Mouse (Mus musculus): ENCODE measurements at regions not wholly inside any gene's neighbourhood (a gene's known extent, or its start where the extent isn't known, plus 50 kb on each side); places are given as distances from the start of the nearest gene placed in this dataset.

GRCm38 (mm10) chr2:22165443-22165842 is 61.9 kb upstream of the Myo3a start:
- H3K4me3 ChIP-seq (replicated peaks) = no peak overlapping the region
- TF ChIP-seq GATA1 (IDR thresholded peaks at IDR 0.05; ENCODE audit: low read length) = no peak
- TF ChIP-seq TAL1 (IDR thresholded peaks at IDR 0.05; ENCODE audit: low read length) = no peak
- H3K36me3 ChIP-seq (ENCODE audit: control insufficient read depth) = no peaks in the 10 kb centered on the region
- no peaks in the 10 kb centered on the region for H3K9me3 ChIP-seq (ENCODE audit: control insufficient read depth, low read length)
- H3K27me3 ChIP-seq (ENCODE audit: control insufficient read depth) = no peaks in the 10 kb centered on the region
- H3K4me1 ChIP-seq (ENCODE audit: control insufficient read depth) = no peaks in the 10 kb centered on the region

GRCm38 (mm10) chr2:22165919-22166318 is 61.4 kb upstream of the Myo3a start:
- Histone ChIP-seq H3K4me3 (replicated peaks) (no peak overlapping the region), H3K4me1 (ENCODE audit: control insufficient read depth) (no peaks in the 10 kb centered on the region), H3K27me3 (ENCODE audit: control insufficient read depth) (no peaks in the 10 kb centered on the region), H3K36me3 (ENCODE audit: control insufficient read depth) (no peaks in the 10 kb centered on the region), H3K9me3 (ENCODE audit: control insufficient read depth, low read length) (no peaks in the 10 kb centered on the region)
- TF ChIP-seq TAL1 (IDR thresholded peaks at IDR 0.05; ENCODE audit: low read length) (no peak), GATA1 (IDR thresholded peaks at IDR 0.05; ENCODE audit: low read length) (no peak)

All from erythroblast, embryonic 14.5 days (primary cell).